Mouse (Mus musculus): ENCODE data around the gene Cyp2b23.
"Not testable (repeated sequence)": the region's sequence is repeated elsewhere in the genome, so short reads cannot be mapped to it uniquely, and the experiment has no call there.

Cyp2b23 gene

GRCm38 (mm10) chr7:26686337-26686736, at the start of gene Cyp2b23:
TSS of gene Cyp2b23 (minus strand) at chr7:26686437.
- no peak for DNase-seq

- DNase-seq, result no peak
Observed at GRCm38 (mm10) chr7:26711061-26711460, 24.8 kb upstream of the Cyp2b23 start.

- DNase-seq, result no peak
Observed at GRCm38 (mm10) chr7:26707061-26707460, 20.8 kb upstream of the Cyp2b23 start.

GRCm38 (mm10) chr7:26706191-26706590, 20.0 kb upstream of the Cyp2b23 start:
- not testable (repeated sequence) for DNase-seq

- DNase-seq, result no peak
Observed at GRCm38 (mm10) chr7:26700151-26700550, 13.9 kb upstream of the Cyp2b23 start.

GRCm38 (mm10) chr7:26685713-26686112, 524 bp downstream of the Cyp2b23 start:
- no peak for DNase-seq

- DNase-seq, result not testable (repeated sequence)
Observed at GRCm38 (mm10) chr7:26667466-26667865, 18.8 kb downstream of the Cyp2b23 start.

- DNase-seq, result no peak
Observed at GRCm38 (mm10) chr7:26666011-26666410, 20.2 kb downstream of the Cyp2b23 start.

- not testable (repeated sequence) for DNase-seq
Observed at GRCm38 (mm10) chr7:26618364-26618763, 67.9 kb downstream of the Cyp2b23 start, which contains the start of gene Vmn1r185. TSS of gene Vmn1r185 (minus strand) at chr7:26618464.

Data from layer of hippocampus, adult 9-11 months (tissue).